Mouse (Mus musculus) hindbrain, embryonic 10.5 days (tissue): ENCODE results near the gene Adam19. TPM values are rescaled to one million over a fixed set of nuclear protein-coding genes. Genes with fewer than 3 reads are reported as not detected.
"Not testable (repeated sequence)": the region's sequence is repeated elsewhere in the genome, so short reads cannot be mapped to it uniquely, and the experiment has no call there.

Experiments used
- DNase-seq: peaks from one replicate; pipeline ENCODE4 v3.0.0-alpha.2; 2017; ENCODE audit warnings: low spot score
- H3K27ac ChIP-seq: fragments of 300-500 bp; sonication (generic); 2 replicates; pipeline ENCODE4 v1.5.1; 2016; ENCODE audit warnings: mild to moderate bottlenecking, moderate library complexity
- H3K27me3 ChIP-seq: fragments of 300-500 bp; sonication (generic); 2 replicates; pipeline ENCODE4 v1.6.1; 2016; ENCODE audit warnings: mild to moderate bottlenecking; ENCODE audit not compliant: poor library complexity, insufficient read depth, severe bottlenecking
- H3K36me3 ChIP-seq: fragments of 300-500 bp; sonication (generic); 2 replicates; pipeline ENCODE4 v1.6.1; 2016; ENCODE audit warnings: mild to moderate bottlenecking, moderate library complexity
- H3K4me1 ChIP-seq: fragments of 300-500 bp; sonication (generic); replicated peaks from 2 replicates; pipeline ENCODE4 v1.6.1; 2016; ENCODE audit warnings: mild to moderate bottlenecking
- H3K4me3 ChIP-seq: fragments of 300-500 bp; sonication (generic); 2 replicates; pipeline ENCODE4 v1.5.1; 2016; ENCODE audit warnings: mild to moderate bottlenecking, moderate library complexity
- H3K9me3 ChIP-seq: fragments of 300-500 bp; sonication (generic); 2 replicates; pipeline ENCODE4 v1.6.1; 2016; ENCODE audit warnings: mild to moderate bottlenecking, moderate library complexity
- WGBS: fragments of 180-500 bp; shearing (Covaris S2); methylation state at CpG from one replicate; pipeline ENCODE4 v1.1.7; 2016; 5-methylcytosine and 5-hydroxymethylcytosine counted together
- polyA plus RNA-seq: library from polyadenylated mRNA; unstranded; fragments of >200 nt; fragmentation: Nextera tagmentation; extraction: Ambion mirVana; gene quantifications from 2 replicates; pipeline ENCODE4 v1.2.1, GENCODE M21; 2016

Adam19 gene
- polyA plus RNA-seq, 1 experiment from 2014 or later = 14.0 TPM

DNA sequence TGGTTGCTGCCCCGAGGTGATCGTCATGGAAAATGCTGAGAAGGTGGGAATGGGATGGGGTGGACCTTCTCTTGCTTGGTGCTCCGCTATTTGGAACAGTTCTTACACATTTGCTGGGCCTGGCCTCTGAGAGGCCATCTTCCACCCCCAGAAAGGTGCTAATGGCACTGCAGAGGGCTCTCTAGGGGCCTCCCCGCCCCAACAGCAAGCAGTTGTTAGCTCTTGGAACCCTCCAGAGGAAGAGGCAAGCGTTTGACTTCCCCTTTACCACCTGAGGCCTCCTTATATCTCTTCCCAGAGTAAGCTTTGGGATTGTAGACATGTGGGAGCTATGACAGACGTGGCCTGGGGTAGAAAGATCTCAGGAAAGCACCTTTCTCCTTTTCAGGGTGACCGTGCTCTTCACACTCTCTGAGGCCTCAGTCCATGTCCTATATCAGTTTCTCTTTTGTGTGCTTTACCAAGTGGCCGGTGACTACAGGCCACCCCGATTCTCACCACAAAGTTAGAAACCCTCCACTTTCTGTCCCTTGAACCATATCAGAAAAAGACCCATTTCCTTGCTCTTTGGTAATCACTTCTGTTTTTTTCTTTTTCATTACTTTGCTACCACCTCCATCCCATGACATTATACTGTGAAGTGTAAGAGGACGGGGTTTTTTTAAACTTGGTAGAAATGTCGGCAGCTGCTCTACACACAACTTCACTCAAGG lies 89.5 kb downstream of the Adam19 start:
- Histone ChIP-seq H3K27me3 (no peaks in the 10 kb centered on the region), H3K4me3 (no peak overlapping the region), H3K36me3 (peaks cover 42% of the 10 kb centered on the region), H3K4me1 (no peaks in the 10 kb centered on the region), H3K9me3 (no peaks in the 10 kb centered on the region), H3K27ac (no peak overlapping the region)
- no peak for DNase-seq
- WGBS = 88% methylated on average over 11 of the region's 11 CpGs

DNA sequence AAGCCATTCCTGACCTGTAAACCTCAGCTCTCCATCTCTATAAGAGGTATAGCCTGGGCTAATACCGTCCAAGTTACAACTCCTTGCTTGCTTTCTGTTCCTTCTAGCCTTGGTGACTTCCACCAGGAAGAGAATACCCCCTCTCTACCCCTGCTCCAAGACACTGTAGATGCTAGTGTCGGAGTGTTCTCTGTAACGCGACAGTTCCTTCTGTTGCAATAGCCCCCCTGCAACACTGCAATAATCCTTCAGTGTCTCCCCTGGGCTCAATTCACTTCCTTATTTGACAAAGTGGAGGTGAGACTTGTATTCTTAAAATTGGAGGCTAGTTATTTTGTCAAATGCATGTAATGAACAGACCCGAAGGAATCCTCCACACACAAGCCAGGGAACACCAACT lies 90.8 kb downstream of the Adam19 start:
- H3K9me3 ChIP-seq = no peaks in the 10 kb centered on the region
- WGBS = 94% methylated on average over 5 of the region's 5 CpGs
- DNase-seq = no peak

DNA sequence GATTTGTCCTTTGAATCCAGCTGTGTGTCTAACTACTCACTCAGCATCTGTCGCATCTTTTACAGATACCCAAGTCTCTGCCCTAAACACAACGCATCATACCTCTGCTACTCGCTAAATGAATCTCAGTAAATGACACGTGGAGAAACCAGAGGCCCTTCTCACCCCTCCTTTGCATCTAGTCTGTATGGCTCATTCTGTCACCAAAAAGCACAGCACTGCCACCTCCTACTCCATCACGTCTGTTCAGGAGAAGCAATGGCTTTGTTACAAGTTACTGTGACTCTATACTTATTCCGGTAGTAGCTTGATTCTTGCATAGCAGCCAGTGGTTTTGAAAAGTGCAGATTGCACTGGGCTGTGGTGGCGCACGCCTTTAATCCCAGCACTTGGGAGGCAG lies 101.2 kb downstream of the Adam19 start:
- 89% methylated on average over 8 of the region's 8 CpGs for WGBS
- Histone ChIP-seq H3K36me3 (no peaks in the 10 kb centered on the region), H3K27ac (no peak overlapping the region), H3K9me3 (no peaks in the 10 kb centered on the region), H3K27me3 (no peaks in the 10 kb centered on the region), H3K4me3 (no peak overlapping the region), H3K4me1 (no peaks in the 10 kb centered on the region)
- DNase-seq = no peak

More for the DNA sequence above, 90.8 kb downstream of the Adam19 start:
- Histone ChIP-seq H3K4me1 (no peaks in the 10 kb centered on the region), H3K36me3 (peaks cover 30% of the 10 kb centered on the region), H3K27me3 (no peaks in the 10 kb centered on the region), H3K27ac (no peak overlapping the region), H3K4me3 (no peak overlapping the region)

DNA sequence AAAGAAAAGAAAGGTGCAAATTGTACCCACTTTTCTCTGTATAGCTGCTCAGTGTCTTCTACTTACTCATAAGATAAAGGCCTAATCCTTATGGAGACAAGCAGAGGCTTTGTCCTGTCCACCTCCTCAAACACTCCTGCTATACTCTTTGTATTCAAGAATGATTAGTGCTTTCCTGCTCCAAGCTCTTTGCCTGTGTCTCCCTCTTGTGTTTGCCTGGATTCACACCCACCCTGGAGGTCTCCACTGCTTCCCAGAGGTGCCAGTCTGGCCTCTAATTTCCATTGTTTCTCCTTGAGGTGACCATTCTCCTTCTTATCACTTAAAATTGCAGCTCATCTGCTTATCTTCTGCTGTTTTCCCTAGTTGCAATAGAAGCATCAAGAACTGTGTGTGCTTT lies 101.7 kb downstream of the Adam19 start:
- Histone ChIP-seq H3K4me1 (no peaks in the 10 kb centered on the region), H3K36me3 (no peaks in the 10 kb centered on the region), H3K4me3 (no peak overlapping the region), H3K27ac (no peak overlapping the region), H3K9me3 (no peaks in the 10 kb centered on the region), H3K27me3 (no peaks in the 10 kb centered on the region)
- no peak for DNase-seq

DNA sequence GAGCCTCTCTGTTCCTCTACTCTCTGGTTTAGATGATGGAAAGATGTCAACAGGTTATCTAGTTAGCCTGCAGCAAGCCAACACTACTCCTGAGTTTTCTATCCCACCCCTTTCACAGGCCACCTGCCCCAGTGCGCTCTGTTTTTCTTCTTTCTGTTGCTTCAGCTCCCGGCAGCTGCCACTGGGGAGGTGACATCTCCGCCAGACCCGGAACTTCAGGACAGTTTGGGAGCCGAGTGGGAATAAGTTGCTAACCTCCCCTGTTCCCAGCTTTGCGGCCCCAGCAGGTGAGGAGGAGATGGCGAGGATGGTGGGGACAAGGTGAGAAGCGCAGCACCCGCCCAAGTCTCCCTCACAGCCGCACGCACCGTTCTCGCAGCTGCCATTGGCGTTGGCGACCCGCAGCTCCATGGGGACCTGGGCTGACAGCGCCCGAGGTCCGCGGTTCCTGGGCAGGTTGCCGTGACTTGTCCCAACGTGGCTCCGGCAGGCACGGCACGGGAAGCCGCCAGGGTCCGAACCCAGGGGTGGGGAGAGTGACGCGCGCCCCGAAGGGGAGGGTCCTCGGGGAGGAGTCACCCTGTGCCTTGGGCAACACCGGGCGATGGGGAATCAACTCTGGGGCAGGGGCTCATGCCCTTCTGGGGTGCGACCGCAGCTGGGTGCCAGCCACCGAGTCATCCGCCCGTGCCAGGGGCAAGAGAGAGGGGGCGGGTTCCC lies 110.2 kb downstream of the Adam19 start, which contains the start of gene Nipal4:
TSS of gene Nipal4 (minus strand) at position 643 of the 720 bp plus-strand sequence.
- H3K36me3 ChIP-seq = no peaks in the 10 kb centered on the region
- peaks cover 16% of the 10 kb centered on the region for H3K4me1 ChIP-seq
- peak within 1 kb of the TSS; percentile 66; the same call in 1 of the 2 replicates for H3K27ac ChIP-seq
- H3K4me3 ChIP-seq = peak within 1 kb of the TSS; percentile 59
- WGBS = 1% methylated on average over 40 of the region's 40 CpGs
- H3K9me3 ChIP-seq = no peaks in the 10 kb centered on the region
- peaks cover 31% of the 10 kb centered on the region for H3K27me3 ChIP-seq
- peak; percentile 28 for DNase-seq

DNA sequence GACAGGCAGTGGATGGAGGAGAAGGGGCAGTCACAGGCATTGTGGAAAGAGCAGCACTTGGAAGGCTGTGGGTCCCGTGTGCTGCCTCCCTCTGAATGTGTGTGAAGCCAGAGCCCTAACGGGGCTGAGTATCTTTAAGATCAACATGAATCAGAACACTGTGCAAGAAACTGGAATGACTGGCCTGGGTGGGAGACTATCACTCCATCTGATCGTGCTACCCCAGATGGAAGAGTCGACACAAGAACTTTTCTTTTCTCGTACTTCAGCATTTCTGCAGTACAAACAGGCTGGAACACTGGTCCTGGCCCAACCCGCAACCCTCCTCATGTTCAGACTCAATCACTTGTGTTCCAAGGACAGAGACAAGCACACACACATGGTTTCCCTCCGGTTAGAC lies 112.7 kb downstream of the Adam19 start:
- Histone ChIP-seq H3K4me1 (peaks cover 16% of the 10 kb centered on the region), H3K9me3 (no peaks in the 10 kb centered on the region), H3K36me3 (no peaks in the 10 kb centered on the region), H3K4me3 (no peak overlapping the region), H3K27ac (no peak overlapping the region), H3K27me3 (peaks cover 31% of the 10 kb centered on the region)
- no peak for DNase-seq
- 91% methylated on average over 7 of the region's 7 CpGs for WGBS

DNA sequence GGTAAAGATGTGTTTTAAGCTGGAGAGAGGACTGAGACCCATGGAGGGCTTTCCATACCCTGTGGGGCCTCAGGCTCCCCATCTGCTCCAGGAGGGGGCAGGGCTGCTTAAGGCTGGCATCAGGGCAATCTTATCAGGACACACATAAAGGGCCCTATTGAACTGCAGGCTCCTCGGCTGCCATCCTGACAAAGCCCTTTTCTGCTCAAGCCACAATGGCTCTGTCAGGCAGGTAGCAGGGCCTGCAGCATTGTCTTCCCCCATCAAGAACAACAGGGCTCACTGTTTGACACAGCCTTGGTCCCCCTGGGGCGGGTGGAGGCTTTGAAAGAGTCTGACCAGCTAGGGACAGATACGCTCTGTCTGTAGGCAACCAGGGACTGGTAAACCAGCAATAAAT lies 114.1 kb downstream of the Adam19 start:
- no peak overlapping the region for H3K4me3 ChIP-seq
- peaks cover 27% of the 10 kb centered on the region for H3K27me3 ChIP-seq
- no peaks in the 10 kb centered on the region for H3K36me3 ChIP-seq
- H3K4me1 ChIP-seq = peaks cover 16% of the 10 kb centered on the region
- peak overlapping the region; percentile 53 for H3K27ac ChIP-seq
- 38% methylated on average over 3 of the region's 3 CpGs for WGBS
- H3K9me3 ChIP-seq = no peaks in the 10 kb centered on the region
- peak; percentile 26 for DNase-seq

DNA sequence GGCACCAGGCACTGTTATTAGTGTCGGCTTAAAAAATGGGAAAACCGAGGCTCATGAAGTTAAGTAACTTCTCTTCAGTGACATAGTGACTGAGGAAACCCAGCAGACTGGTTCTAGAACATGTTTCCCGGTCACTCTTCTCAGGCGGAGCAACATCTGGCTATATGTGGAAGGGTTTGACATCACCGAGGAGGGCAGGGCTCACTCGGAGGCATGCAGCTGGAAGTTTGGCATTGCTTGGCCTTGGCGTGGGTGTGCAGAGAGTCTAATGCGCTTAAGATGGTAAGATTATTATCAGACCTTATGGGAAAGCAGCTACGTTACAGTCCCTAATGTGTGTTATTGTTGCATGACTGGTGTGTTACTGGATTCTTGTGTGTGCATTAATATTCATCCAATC lies 116.3 kb downstream of the Adam19 start:
- Histone ChIP-seq H3K9me3 (no peaks in the 10 kb centered on the region), H3K27ac (no peak overlapping the region), H3K4me3 (no peak overlapping the region), H3K4me1 (peaks cover 7% of the 10 kb centered on the region), H3K27me3 (peaks cover 7% of the 10 kb centered on the region; the same call in 1 of the 2 replicates), H3K36me3 (no peaks in the 10 kb centered on the region)
- 95% methylated on average over 9 of the region's 9 CpGs for WGBS
- DNase-seq = no peak

DNA sequence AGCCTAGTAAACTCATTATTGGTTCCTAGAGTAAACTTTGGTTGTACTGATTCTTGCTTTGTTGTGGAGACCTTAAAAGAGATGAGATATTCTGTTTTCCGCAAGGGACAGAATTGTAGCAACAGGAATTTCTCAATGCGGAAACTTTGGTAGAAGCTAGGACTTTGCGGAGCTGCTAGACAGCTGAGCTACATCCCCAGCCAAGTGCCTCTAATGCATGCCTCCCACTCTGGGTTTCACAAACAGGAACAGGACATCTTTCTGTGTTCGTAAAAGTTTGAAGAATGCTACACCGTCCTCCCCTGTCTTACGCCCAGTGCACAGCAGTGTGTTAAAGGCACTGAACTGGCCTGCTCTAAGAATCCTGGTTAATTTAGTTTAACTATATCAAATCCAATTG lies 120.4 kb downstream of the Adam19 start:
- no peaks in the 10 kb centered on the region for H3K4me1 ChIP-seq
- DNase-seq = no peak
- H3K9me3 ChIP-seq = no peaks in the 10 kb centered on the region
- no peak overlapping the region for H3K4me3 ChIP-seq
- WGBS = 92% methylated on average over 6 of the region's 6 CpGs
- no peaks in the 10 kb centered on the region for H3K36me3 ChIP-seq
- H3K27ac ChIP-seq = no peak overlapping the region
- H3K27me3 ChIP-seq = no peaks in the 10 kb centered on the region

DNA sequence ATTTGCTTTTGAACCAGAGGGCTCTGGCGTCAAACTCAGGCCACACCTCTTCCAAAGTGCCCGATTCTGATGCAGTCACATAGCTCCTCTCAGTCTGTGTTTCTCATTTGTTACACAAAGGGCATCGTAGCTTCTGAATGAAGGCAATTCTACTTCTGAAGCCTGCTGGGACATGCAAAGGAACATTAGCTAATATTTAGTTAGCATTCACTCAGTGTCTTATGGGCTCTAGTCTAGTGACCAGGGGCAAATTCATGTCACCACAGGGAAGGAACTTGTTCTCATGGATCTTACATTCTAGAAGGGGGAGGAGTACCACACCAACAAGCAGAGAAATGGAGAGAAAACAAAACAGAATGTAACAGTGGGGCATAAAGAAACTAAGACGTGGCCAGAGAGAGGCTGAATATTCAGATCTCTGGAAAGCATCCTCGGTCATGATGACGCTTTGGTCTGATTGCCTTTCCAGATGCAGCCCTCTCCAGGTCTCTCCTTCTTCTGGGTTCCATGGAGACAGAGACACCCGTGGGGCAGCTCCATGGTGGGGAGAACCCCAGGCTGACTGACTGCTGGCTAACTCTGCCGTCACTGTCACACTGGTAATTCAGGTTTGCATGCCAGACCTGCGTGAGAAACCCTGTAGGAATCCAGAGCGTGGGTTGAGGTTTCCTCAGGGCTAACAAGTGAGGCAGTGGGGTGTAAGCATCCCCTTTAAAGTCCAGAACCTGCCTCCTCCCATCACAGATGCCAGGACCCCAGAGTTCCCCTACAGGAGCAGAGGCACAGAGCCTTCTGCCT lies 121.7 kb downstream of the Adam19 start:
- Histone ChIP-seq H3K36me3 (no peaks in the 10 kb centered on the region), H3K9me3 (no peaks in the 10 kb centered on the region), H3K4me3 (no peak overlapping the region), H3K27me3 (no peaks in the 10 kb centered on the region), H3K27ac (no peak overlapping the region), H3K4me1 (no peaks in the 10 kb centered on the region)
- DNase-seq = no peak
- WGBS = 79% methylated on average over 10 of the region's 10 CpGs

DNA sequence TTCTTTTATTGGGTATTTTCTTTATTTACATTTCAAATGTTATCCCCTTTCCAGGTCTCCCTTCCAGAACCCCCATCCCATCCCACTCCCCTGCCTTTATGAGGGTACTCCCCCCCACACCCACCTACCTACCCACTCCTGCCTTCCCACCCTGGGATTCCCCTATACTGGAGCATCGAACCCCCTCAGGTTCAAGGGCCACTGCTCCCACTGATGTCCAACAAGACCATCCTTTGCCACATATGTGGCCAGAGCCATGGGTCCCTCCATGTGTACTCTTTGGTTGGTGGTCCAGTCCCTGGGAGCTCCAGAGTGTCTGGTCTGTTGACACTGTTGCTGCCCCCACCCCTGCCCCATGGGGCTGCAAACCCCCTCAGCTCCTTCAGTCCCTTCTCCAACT lies 126.2 kb downstream of the Adam19 start:
- not testable (repeated sequence) for DNase-seq

DNA sequence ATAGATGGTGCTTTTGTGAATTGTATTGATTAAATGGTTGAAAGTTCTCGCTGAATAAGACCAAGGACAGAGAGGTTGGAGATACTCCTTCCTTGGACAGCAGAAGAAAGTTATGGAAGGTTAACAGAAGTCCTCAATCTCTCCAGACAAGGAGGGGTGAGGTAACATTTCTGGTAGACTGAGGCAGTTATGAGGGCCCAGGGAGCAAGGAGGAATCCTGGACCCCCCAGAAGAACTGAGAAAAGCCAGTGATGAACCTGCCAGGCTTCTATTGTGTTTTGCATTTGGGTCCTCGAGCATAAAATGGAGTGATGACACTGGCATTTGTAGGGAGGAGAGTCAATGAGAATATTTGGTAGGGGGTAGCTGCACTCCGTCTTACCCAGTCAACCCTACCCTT lies 129.2 kb downstream of the Adam19 start:
- peaks cover 8% of the 10 kb centered on the region; the same call in 1 of the 2 replicates for H3K4me1 ChIP-seq
- no peak for DNase-seq
- no peak overlapping the region for H3K4me3 ChIP-seq
- H3K27ac ChIP-seq = no peak overlapping the region
- 76% methylated on average over 3 of the region's 3 CpGs for WGBS
- no peaks in the 10 kb centered on the region for H3K9me3 ChIP-seq
- no peaks in the 10 kb centered on the region for H3K36me3 ChIP-seq
- H3K27me3 ChIP-seq = no peaks in the 10 kb centered on the region

More for the DNA sequence above, 126.2 kb downstream of the Adam19 start:
- WGBS = 89% methylated on average over 1 of the region's 1 CpGs
- not testable (repeated sequence) for H3K27ac ChIP-seq, H3K4me1 ChIP-seq, H3K9me3 ChIP-seq, H3K36me3 ChIP-seq, H3K4me3 ChIP-seq, H3K27me3 ChIP-seq

DNA sequence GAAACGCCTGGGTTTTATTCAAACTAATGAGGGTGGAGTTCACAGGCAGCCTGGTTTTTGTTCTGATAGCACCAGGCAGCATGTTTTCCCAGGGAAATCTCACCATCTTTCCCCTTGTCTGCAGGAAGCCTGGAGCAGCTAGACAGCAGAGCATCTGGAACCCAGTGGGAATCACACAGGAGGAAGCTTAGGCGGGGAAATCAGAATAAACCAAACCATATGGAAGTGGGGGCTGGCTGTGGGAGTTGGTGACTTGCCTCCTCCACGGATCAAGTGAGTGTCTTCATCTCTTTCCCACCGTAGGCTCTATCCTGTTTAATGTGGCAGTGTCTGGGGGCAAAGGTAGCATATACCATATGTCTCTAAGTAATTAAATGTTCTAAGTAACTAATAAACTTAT lies 129.7 kb downstream of the Adam19 start:
- H3K27me3 ChIP-seq = no peaks in the 10 kb centered on the region
- H3K9me3 ChIP-seq = no peaks in the 10 kb centered on the region
- no peaks in the 10 kb centered on the region for H3K36me3 ChIP-seq
- WGBS = 47% methylated on average over 4 of the region's 4 CpGs
- DNase-seq = no peak
- H3K4me3 ChIP-seq = no peak overlapping the region
- H3K27ac ChIP-seq = no peak overlapping the region
- H3K4me1 ChIP-seq = peaks cover 8% of the 10 kb centered on the region; the same call in 1 of the 2 replicates
